Mouse (Mus musculus) G1E (cell line): ENCODE measurements around the gene Cep41.

ENCODE experiments used
- CTCF ChIP-seq: IDR thresholded peaks from 2 replicates; pipeline ENCODE4 v1.5.1; 2012; ENCODE audit warnings: low read depth, low read length, inconsistent platforms, mixed read lengths
- GATA1 ChIP-seq: IDR thresholded peaks from 2 replicates; pipeline ENCODE4 v1.6.1; 2012; ENCODE audit warnings: borderline replicate concordance, low read length, inconsistent platforms, mixed read lengths
- TAL1 ChIP-seq: conservative IDR thresholded peaks from 2 replicates; pipeline ENCODE4 v1.6.1; 2012; ENCODE audit warnings: low read depth, low read length, inconsistent platforms, mixed read lengths

- no peak for TF ChIP-seq TAL1
- TF ChIP-seq CTCF = no peak
- no peak for TF ChIP-seq GATA1
Measured at GRCm38 (mm10) chr6:30713896-30714295, 20.3 kb upstream of the Cep41 start.
